Mouse (Mus musculus): Measurements from ENCODE around the gene Flnc.

Gene Flnc

GRCm38 (mm10) chr6:29484716-29485559, 51.9 kb downstream of the Flnc start:
- DNase-seq (ENCODE audit: inconsistent ontology term) = peak; percentile 70

GRCm38 (mm10) chr6:29485951-29486350, 52.9 kb downstream of the Flnc start:
- DNase-seq (ENCODE audit: inconsistent ontology term) = no peak

- DNase-seq (ENCODE audit: inconsistent ontology term) = no peak
Measured at GRCm38 (mm10) chr6:29494101-29494500, 61.0 kb downstream of the Flnc start.

- no peak for DNase-seq (ENCODE audit: inconsistent ontology term)
Measured at GRCm38 (mm10) chr6:29496270-29496669, 63.2 kb downstream of the Flnc start.

- no peak for DNase-seq (ENCODE audit: inconsistent ontology term)
Measured at GRCm38 (mm10) chr6:29497791-29498190, 64.7 kb downstream of the Flnc start.

- DNase-seq (ENCODE audit: inconsistent ontology term) = no peak
Measured at GRCm38 (mm10) chr6:29500177-29500576, 67.1 kb downstream of the Flnc start.

- DNase-seq (ENCODE audit: inconsistent ontology term) = no peak
Measured at GRCm38 (mm10) chr6:29500810-29501209, 67.8 kb downstream of the Flnc start.

GRCm38 (mm10) chr6:29501599-29501998, 68.5 kb downstream of the Flnc start:
- DNase-seq (ENCODE audit: inconsistent ontology term) = no peak

GRCm38 (mm10) chr6:29505493-29505892, 72.4 kb downstream of the Flnc start:
- DNase-seq (ENCODE audit: inconsistent ontology term) = no peak

GRCm38 (mm10) chr6:29506834-29507233, 73.8 kb downstream of the Flnc start:
- DNase-seq (ENCODE audit: inconsistent ontology term) = no peak

GRCm38 (mm10) chr6:29507447-29508309, 74.6 kb downstream of the Flnc start, which contains the start of gene Kcp:
Kcp (minus strand) TSS chr6:29507952.
- peak; percentile 28 for DNase-seq (ENCODE audit: inconsistent ontology term)

- no peak for DNase-seq (ENCODE audit: inconsistent ontology term)
Measured at GRCm38 (mm10) chr6:29509086-29509485, 76.0 kb downstream of the Flnc start.
